Mouse (Mus musculus) ES-CJ7 (cell line): ENCODE results near the gene Hivep3.
A peak's percentile ranks its signal among the peaks of the same experiment; 100 is the strongest.

ENCODE experiments used
- DNase-seq: peaks from one replicate; pipeline ENCODE4 v3.0.0; 2011; ENCODE audit warnings: low read depth, low spot score

Hivep3 gene

GRCm38 (mm10) chr4:119947232-119948162, 213.9 kb downstream of the Hivep3 start:
- peak; percentile 11 for DNase-seq

GRCm38 (mm10) chr4:119948406-119948805, 214.8 kb downstream of the Hivep3 start:
- DNase-seq = no peak

DNA sequence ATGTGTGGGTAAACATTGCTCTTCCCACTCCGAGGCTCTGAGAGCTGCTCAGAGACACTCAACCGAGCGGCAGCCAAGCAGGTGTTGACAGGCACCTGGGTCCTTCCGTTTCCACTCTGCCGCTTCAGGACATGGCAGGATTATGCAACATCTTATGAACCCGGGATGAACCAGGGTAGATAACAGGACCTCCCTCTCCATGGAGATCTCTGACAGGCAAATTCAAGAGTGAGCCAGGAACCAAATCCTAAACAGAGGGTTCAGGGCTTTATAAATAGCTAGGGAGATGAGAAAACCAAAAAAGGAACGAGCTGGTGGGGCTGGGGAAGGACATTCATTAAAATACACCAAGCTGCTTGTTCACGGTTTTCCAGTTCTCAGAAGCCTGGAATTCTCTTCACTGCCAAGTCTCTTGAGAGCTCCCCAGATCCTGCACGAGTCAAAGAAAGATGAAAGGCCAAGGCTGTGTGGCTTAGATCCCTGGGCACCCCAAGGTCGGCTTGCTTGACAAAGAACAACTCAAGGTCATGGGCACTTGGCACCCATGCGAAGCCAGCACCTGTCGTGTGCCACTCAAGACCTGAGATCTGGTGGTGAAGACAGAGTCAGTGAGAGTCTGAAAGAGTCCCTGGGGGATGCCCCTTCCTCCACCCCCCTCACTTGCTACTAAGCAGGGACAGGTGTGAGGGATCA, 215.5 kb downstream of the Hivep3 start:
- no peak for DNase-seq

DNA sequence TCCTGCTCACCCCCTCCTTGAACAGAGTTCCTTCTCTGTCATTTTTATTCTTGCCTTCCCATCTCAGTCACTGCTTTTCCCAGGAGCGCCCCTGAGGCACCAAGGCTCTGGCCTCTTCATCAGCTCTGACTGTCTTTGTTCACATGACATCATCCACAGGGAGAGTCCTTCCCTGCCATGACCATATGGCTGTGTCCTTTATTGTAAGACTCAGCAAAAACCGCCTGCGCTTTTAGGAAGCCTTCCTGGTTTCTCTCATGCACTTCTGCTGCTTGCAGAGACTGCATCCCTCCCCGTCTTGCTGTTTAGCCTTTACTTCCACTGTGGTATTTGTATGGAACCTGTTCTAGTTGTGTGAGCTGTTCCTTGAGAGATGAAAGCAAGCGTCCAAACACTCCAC, 216.6 kb downstream of the Hivep3 start:
- no peak for DNase-seq

DNA sequence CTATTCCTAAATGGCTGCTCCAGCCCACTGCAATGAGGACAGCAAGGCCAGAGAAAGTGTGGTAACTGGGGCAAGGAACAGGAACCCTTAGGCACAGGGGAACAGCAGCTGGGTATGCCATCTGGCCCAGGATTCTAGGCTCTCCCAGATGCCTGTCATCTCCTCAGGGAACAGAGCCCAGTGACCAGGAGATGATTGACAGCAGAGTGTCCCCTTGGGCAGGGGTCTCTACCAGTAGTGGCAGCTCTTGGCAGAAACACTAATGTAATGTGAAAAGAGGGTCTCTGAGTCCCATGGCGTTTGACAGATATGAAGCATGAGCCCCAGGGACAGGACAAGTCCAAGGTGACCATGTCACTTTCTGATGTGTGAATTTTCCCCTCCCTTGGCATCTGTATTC, 217.5 kb downstream of the Hivep3 start:
- DNase-seq = no peak

GRCm38 (mm10) chr4:119955008-119955407, 221.4 kb downstream of the Hivep3 start:
- DNase-seq = no peak

DNA sequence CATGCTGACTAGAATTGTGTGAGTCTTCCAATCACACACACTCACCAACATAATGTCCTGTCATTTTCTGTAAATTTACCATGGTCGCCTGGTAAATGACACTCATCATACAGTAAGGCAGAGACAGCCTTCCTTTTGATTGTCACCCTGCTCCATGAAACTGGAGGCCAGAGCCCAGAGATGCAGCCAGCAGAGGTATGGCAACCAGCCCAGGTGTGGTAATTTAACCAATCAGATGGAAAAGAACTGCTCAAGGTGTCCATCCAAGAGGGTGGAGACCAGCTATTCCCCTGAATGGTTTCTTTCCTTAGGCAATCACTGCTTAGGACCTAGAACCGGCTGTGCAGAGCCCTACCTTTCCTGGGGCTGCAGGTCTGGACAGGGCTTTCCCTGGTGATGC, 224.4 kb downstream of the Hivep3 start:
- no peak for DNase-seq

DNA sequence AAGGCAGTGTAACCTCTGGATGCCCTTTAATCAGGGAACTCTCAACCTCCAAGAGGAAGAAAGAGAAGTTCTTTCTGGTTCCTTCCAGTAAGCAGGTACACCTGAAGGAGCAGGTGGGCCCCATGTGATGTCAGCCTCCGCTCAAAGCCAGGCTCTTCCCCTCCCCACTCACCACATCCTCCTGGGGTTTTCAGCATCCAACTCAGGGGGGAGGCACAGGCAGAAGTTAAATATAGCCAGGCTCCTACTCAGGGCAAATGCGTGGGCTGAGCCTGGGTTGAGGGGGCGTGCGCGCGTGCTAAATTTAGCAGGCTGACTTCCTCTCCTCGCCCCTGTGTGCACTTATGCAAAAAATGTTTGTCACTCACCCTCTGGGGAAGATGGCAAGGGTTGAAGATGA, 225.7 kb downstream of the Hivep3 start:
- DNase-seq = no peak

DNA sequence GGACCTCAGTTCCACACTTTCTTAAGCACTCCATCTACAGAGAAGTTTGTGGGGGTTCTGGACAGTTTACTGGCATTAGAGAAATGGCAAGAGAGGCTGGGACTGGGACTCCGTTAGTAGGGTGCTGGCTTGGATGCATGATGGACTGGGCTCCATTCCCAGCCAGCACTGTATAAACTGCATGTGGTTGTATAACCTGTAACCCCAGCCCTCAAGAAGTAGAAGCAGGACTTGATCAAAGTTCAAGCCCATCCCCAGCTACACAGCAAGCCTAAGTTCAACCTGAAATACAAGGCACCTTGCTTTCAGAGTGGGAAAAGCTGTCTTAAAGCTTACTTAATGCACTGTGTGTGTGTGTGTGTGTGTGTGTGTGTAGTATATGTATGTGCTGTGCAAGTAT, 226.3 kb downstream of the Hivep3 start:
- no peak for DNase-seq

GRCm38 (mm10) chr4:119960523-119960922, 226.9 kb downstream of the Hivep3 start:
- no peak for DNase-seq

GRCm38 (mm10) chr4:119961164-119961563, 227.6 kb downstream of the Hivep3 start:
- DNase-seq = peak; percentile 39

DNA sequence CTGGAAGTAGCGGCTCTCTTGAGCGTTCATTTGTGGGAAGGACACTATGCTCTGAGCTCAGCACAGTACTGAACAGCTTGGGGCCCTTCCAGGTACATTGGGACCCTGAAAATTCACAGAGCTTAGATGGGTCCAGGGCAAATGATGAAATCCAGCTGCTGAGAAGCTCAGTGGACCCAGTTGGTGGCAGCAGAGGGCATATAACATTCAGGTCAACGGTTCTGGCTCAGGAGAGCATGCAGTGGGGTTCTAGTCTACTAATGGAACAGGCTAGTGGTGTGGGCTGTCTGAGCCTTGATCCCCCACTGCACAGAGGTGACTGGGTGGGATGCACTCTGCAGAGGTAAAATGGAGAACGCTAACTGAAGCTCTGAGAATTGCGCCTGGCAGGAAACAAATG, 228.5 kb downstream of the Hivep3 start:
- DNase-seq = no peak

GRCm38 (mm10) chr4:119966105-119967072, 232.8 kb downstream of the Hivep3 start:
- DNase-seq = no peak

GRCm38 (mm10) chr4:119967073-119967608, 233.6 kb downstream of the Hivep3 start:
- DNase-seq = no peak

DNA sequence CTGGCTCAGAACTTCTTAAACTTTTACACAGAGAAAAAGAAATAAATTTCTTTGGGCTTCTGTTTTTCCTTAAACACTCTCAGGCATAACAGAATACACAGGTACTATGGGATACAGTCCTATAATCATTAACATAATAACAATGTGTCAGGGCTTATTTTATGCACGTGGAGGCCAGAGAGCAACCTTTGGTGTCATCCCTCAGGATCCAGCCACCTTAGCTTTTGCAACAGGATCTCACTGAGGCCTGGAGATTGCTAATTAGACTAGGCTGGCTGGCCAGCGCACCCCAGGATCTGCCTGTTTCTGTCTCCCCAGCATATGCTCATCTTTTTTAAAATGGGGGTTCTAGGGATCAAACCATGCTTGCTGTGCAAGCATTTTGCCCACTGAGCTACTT, 234.1 kb downstream of the Hivep3 start:
- no peak for DNase-seq

DNA sequence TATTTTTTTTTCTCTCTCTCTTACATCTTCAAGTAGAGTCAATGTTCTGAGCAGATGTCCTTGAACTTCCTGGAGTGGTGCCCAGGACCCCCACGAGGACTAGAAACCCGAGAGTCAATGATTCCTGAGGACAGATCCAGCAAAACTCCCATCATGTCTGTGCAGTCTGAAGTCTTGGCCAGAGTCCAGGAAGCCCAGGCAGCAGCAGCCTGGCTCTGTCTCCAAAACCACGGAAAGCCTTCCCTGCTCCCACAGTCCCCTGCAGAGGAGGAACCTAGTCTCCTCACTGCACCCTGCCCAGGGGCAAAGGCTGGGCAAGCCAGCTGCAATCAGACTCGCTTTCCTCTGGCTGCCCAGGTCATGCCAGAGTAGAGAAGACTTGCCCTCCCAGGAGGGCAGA, 234.5 kb downstream of the Hivep3 start:
- no peak for DNase-seq

GRCm38 (mm10) chr4:119968887-119969286, 235.3 kb downstream of the Hivep3 start:
- no peak for DNase-seq

- no peak for DNase-seq
These were observed 236.6 kb downstream of the Hivep3 start for GRCm38 (mm10) chr4:119970166-119970565.

DNA sequence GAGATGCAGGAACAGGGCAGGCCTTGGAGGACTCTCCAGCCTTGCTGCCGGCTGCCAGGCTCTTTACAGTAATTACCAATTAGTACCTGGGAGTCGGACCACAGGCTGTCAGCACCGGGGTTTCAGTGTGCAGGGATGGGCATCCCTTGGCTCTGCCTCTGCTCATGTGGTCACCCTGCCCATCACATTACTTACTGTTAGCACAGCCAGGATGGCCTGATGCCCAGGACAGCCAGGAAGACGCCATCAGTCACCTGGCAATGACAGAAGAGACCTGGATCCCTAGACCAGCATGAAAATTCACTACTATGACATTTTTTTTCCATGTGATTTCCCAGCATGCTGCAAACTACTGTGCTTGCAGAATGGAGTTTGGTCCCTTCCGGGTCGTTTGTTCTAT, 238.8 kb downstream of the Hivep3 start:
- DNase-seq = no peak

DNA sequence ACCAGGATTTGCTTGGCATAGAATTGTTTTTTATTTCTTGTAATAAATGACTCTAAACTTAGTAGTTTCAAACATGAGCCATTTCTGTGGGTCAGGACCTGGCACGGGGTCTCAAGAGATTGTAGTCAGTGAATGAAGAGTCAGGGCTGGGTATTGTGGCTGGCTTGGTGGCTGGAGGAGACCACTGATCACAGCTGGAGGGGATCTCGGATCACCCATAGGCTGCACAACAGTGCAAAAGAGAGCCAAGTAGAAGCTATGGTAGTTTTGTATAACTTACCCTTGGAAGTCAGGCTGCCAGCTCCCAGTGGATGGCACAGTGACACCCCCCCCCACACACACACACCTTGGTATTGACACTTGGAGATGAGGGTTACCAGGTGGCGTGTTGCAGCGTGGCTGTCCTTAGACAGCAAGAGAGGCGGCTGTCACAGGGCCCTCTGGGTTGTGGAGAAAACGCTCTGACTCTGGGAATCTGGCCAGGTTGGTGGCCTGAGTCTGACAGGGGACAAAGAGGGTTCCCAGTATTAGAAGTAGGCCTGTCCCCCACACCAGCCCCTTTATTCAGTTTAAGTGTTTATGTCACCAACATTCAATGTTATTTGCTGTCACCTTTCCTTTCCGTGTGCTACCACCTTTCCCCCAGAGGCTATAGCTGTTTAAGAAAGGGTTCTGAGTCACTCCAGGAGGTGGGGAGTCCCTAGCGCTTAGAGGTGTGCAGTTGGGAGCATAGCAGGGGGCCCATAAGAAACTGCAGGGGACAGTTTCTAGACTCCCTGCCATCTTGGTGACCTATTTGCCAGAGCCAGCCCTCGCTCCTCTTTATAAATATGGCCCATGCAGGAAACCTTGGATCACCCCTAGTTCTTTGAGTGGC, 240.4 kb downstream of the Hivep3 start:
- DNase-seq = no peak
